Mouse (Mus musculus) heart, adult 11 months (tissue): Measurements from ENCODE around the gene Gucy2d.

Experiments
- DNase-seq: peaks from one replicate; pipeline ENCODE4 v3.0.0; 2022

Gene Gucy2d

GRCm38 (mm10) chr7:98490328-98490727, 50.1 kb downstream of the Gucy2d start:
- DNase-seq: peak; percentile 93

GRCm38 (mm10) chr7:98490911-98491310, 50.7 kb downstream of the Gucy2d start:
- peak; percentile 90 for DNase-seq

- peak; percentile 94 for DNase-seq
These were observed 51.4 kb downstream of the Gucy2d start for GRCm38 (mm10) chr7:98491451-98492200.

- peak; percentile 94 for DNase-seq
These were observed 52.1 kb downstream of the Gucy2d start for GRCm38 (mm10) chr7:98492331-98492730.

- DNase-seq: peak; percentile 97
These were observed 53.1 kb downstream of the Gucy2d start for GRCm38 (mm10) chr7:98493307-98493706.

- DNase-seq: peak; percentile 93
These were observed 53.8 kb downstream of the Gucy2d start for GRCm38 (mm10) chr7:98493901-98494480.

- peak; percentile 90 for DNase-seq
These were observed 55.4 kb downstream of the Gucy2d start for GRCm38 (mm10) chr7:98495591-98495990.

GRCm38 (mm10) chr7:98497451-98497850, 57.2 kb downstream of the Gucy2d start:
- DNase-seq: peak; percentile 85

- DNase-seq: peak; percentile 91
These were observed 57.9 kb downstream of the Gucy2d start for GRCm38 (mm10) chr7:98498101-98498500.

- DNase-seq: peak; percentile 93
These were observed 58.7 kb downstream of the Gucy2d start for GRCm38 (mm10) chr7:98498656-98499560.

- peak; percentile 96 for DNase-seq
These were observed 59.5 kb downstream of the Gucy2d start for GRCm38 (mm10) chr7:98499561-98500292.

GRCm38 (mm10) chr7:98500470-98500869, 60.3 kb downstream of the Gucy2d start:
- DNase-seq: peak; percentile 99

GRCm38 (mm10) chr7:98501078-98501477, 60.9 kb downstream of the Gucy2d start:
- peak; percentile 90 for DNase-seq

GRCm38 (mm10) chr7:98502921-98503320, 62.7 kb downstream of the Gucy2d start:
- peak; percentile 94 for DNase-seq

GRCm38 (mm10) chr7:98503951-98504647, 63.9 kb downstream of the Gucy2d start:
- peak; percentile 98 for DNase-seq

- peak; percentile 98 for DNase-seq
These were observed 64.6 kb downstream of the Gucy2d start for GRCm38 (mm10) chr7:98504726-98505314.

GRCm38 (mm10) chr7:98505664-98506063, 65.4 kb downstream of the Gucy2d start:
- peak; percentile 87 for DNase-seq

GRCm38 (mm10) chr7:98510961-98511958, 71.0 kb downstream of the Gucy2d start:
- DNase-seq: peak; percentile 87

GRCm38 (mm10) chr7:98513251-98513650, 73.0 kb downstream of the Gucy2d start:
- peak; percentile 85 for DNase-seq

GRCm38 (mm10) chr7:98522576-98522975, 82.4 kb downstream of the Gucy2d start:
- DNase-seq: peak; percentile 99
